Mouse (Mus musculus) forebrain, postnatal 0 days (tissue): Measurements from ENCODE around the gene Glmp. TPM values are rescaled to one million over a fixed set of nuclear protein-coding genes. Genes with fewer than 3 reads are reported as not detected.
A peak's percentile ranks its signal among the peaks of the same experiment; 100 is the strongest.
"Not testable (repeated sequence)": the region's sequence is repeated elsewhere in the genome, so short reads cannot be mapped to it uniquely, and the experiment has no call there.

Experiments used
- ATAC-seq: fragments of 200-750 bp; cut with Nextera tagmentation; 2 replicates; pipeline ENCODE4 v1.8.0; 2017; ENCODE audit warnings: mild to moderate bottlenecking, moderate library complexity
- DNase-seq: peaks from one replicate; pipeline ENCODE4 v3.0.0-alpha.2; 2015
- H3K27ac ChIP-seq: fragments of 300-500 bp; sonication (generic); 2 replicates; pipeline ENCODE4 v1.5.1; 2014; ENCODE audit warnings: low read depth, mild to moderate bottlenecking, antibody characterized with exemption, low read length, moderate library complexity, mixed read lengths
- H3K27me3 ChIP-seq: fragments of 300-500 bp; sonication (generic); 2 replicates; pipeline ENCODE4 v1.6.1; 2014; ENCODE audit warnings: mild to moderate bottlenecking, low read length, mixed read lengths; ENCODE audit not compliant: insufficient read depth
- H3K36me3 ChIP-seq: fragments of 300-500 bp; sonication (generic); 2 replicates; pipeline ENCODE4 v1.6.1; 2014; ENCODE audit warnings: mild to moderate bottlenecking, moderate library complexity; ENCODE audit not compliant: insufficient read depth
- H3K4me1 ChIP-seq: fragments of 300-500 bp; sonication (generic); 2 replicates; pipeline ENCODE4 v1.6.1; 2014; ENCODE audit warnings: antibody characterized with exemption; ENCODE audit not compliant: insufficient read depth
- H3K4me2 ChIP-seq: fragments of 300-500 bp; sonication (generic); 2 replicates; pipeline ENCODE4 v1.6.1; 2014; ENCODE audit warnings: low read depth, mild to moderate bottlenecking, moderate library complexity
- H3K4me3 ChIP-seq: fragments of 300-500 bp; sonication (generic); 2 replicates; pipeline ENCODE4 v1.5.1; 2014; ENCODE audit warnings: low read depth, low read length, mixed read lengths
- H3K9ac ChIP-seq: fragments of 300-500 bp; sonication (generic); 2 replicates; pipeline ENCODE4 v1.6.1; 2014; ENCODE audit warnings: mild to moderate bottlenecking
- H3K9me3 ChIP-seq: fragments of 300-500 bp; sonication (generic); 2 replicates; pipeline ENCODE4 v1.6.1; 2016; ENCODE audit warnings: low read length
- CTCF ChIP-seq: sonication (generic); IDR thresholded peaks from 2 replicates; pipeline ENCODE4 v1.5.1; 2016; ENCODE audit warnings: antibody characterized with exemption, control low read depth, low read depth
- WGBS: fragments of 180-500 bp; shearing (Covaris S2); extraction: QIAGEN DNeasy Blood & Tissue Kit; methylation state at CpG from one replicate; pipeline ENCODE4 v1.1.7; 2014; 5-methylcytosine and 5-hydroxymethylcytosine counted together
- polyA plus RNA-seq: library from polyadenylated mRNA; unstranded; fragments of >200 nt; fragmentation: Nextera tagmentation; extraction: Ambion mirVana; gene quantifications from 2 replicates; pipeline ENCODE4 v1.2.1, GENCODE M21; 2015
- total RNA-seq: library from RNA; depleted of rRNA; stranded (reverse); fragments of >200 nt; gene quantifications from 2 replicates; pipeline ENCODE4 v1.2.3, GENCODE M21; 2014

Glmp gene
- total and polyA plus RNA-seq, 2 experiments from 2014 or later: 44.8 to 125 TPM

DNA sequence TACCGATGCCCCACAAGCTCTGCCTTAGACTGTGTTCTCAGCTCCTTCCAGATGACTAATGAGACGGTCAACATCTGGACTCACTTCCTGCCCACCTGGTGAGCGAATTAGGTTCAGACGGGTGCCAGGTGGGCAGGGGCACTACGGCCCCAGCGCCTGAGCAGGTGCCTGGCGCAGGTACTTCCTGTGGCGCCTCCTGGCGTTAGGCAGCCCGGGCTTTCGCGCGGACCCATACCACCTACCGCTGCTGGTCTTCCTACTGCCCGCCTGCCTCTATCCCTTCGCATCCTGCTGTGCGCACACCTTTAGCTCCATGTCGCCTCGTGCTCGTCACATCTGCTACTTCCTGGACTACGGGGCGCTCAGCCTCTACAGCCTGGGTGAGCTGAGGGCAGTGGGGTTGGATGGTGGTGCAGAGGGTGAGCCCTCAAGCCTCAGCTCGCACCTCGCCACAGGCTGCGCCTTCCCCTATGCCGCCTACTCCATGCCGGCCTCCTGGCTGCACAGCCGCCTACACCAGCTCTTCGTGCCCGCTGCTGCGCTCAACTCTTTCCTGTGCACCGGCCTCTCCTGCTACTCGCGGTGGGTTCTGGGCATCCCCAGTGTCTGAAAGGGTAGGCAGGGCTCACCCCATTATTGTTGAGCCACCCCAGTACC, 41.0 kb downstream of the Glmp start:
- no peak for TF ChIP-seq CTCF
- Histone ChIP-seq H3K4me3 (no peak overlapping the region), H3K27me3 (no peaks in the 10 kb centered on the region), H3K36me3 (peaks cover 18% of the 10 kb centered on the region), H3K27ac (no peak overlapping the region), H3K9ac (no peak overlapping the region), H3K4me1 (no peaks in the 10 kb centered on the region), H3K4me2 (no peak overlapping the region), H3K9me3 (no peaks in the 10 kb centered on the region)
- no peak for ATAC-seq
- 45% methylated on average over 34 of the region's 34 CpGs for WGBS
- no peak for DNase-seq

DNA sequence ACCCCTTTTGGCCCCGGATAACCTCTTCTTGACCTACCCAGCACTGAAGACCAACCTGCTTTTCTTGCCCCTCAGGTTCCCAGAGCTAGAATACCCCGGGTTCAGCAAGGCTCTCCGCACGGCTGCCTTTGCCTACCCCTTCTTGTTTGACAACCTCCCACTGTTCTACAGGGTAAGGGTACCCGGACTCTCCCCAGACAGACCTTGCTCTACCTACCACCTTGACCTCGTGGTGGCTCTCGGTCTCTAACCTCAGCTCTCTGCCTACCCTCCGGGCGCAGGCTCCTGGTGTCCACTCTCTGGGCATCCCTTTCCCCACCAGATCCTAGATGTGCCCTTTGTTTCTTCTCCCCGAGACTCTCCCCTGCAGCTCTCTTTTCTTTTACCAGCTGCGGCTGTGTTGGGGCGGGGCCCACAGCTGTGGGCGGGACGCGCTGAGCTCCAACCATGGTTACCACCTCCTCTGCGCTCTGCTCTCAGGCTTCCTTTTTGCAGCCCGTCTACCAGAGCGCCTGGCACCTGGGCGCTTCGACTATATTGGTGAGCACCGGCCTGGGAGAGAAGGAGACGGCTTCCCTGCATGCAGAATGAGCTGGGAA, 42.1 kb downstream of the Glmp start:
- peak; percentile 56 for DNase-seq

DNA sequence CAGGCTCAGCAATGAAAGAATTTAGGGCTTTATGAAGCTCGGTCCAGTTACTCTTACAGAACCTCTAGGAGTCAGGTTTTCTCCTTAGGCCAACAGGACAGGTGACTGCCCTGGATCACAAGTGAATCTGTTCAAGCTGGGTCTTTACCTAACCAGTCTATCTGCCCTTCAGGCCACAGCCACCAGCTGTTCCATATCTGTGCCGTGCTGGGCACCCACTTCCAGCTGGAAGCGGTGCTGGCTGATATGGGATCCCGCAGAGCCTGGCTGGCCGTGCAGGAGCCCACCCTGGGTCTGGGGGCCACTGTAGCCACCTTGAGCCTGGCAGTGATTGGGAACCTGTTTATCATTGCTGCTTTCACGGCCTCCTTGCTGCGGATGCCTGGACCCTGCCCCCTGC, 42.7 kb downstream of the Glmp start:
- H3K9ac ChIP-seq, H3K27ac ChIP-seq, H3K4me1 ChIP-seq, H3K36me3 ChIP-seq, H3K27me3 ChIP-seq, H3K4me3 ChIP-seq, DNase-seq, ATAC-seq, H3K9me3 ChIP-seq: not testable (repeated sequence)
- 0 out of 2 replicates have a peak overlapping the region, but pooled peaks have one; percentile 30 for H3K4me2 ChIP-seq
- WGBS: 52% methylated on average over 3 of the region's 7 CpGs

More for the DNA sequence above, 42.1 kb downstream of the Glmp start:
- Histone ChIP-seq H3K4me2 (peak overlapping the region; percentile 30), H3K9ac (peak overlapping the region; percentile 35), H3K4me3 (0 out of 2 replicates have a peak overlapping the region, but pooled peaks have one; percentile 9)
- not testable (repeated sequence) for H3K9me3 ChIP-seq, H3K27ac ChIP-seq, H3K36me3 ChIP-seq, H3K27me3 ChIP-seq, H3K4me1 ChIP-seq
- ATAC-seq: peak; percentile 94
- 1% methylated on average over 17 of the region's 22 CpGs for WGBS

DNA sequence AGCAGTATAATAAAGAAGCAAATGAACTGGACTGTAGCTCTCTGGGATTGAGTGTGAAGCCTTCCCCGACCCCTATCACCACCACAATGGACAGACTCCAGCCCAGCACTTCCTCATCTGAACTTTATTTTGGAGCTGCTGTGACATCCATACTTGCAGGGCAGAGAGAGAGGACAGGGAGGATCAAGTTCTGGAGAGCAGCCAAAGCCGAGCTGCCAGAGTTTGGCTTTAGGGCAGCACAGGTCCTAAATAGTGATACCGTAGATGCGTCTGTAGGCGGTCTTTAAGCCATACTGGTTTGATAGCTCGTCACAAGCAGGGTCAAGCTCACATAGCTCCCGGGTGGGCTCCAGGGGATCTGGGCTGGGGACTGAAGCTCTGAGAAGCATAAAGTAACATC, 43.7 kb downstream of the Glmp start:
- not testable (repeated sequence) for H3K4me1 ChIP-seq, H3K27me3 ChIP-seq, DNase-seq, H3K9ac ChIP-seq, H3K4me2 ChIP-seq, H3K27ac ChIP-seq, H3K36me3 ChIP-seq, H3K9me3 ChIP-seq, ATAC-seq, H3K4me3 ChIP-seq
- 90% methylated on average over 7 of the region's 7 CpGs for WGBS

DNA sequence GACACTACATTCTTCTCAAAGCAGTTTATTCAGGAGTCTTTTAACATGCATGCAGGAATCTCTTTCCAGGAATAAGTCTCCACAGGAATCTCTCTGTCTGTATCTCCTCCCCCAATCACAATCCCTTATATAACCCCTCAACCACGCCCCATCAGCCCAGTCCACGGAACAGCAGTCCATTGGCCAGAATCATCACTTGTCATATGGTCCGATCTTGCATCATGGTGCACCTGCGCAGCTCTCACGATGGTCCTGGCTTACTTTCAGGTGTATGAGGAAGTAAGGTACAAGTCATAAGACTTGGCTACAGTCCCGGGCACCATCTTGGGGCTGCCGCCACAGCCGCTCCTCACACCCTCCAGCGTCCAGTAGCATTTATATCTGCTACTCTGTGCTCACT, 47.8 kb downstream of the Glmp start, which contains the start of gene Bglap3:
TSS of gene Bglap3 (minus strand) at position 101 of the 400 bp plus-strand sequence.
- H3K4me1 ChIP-seq, H3K9me3 ChIP-seq, H3K4me3 ChIP-seq, ATAC-seq, H3K27me3 ChIP-seq, H3K9ac ChIP-seq, H3K36me3 ChIP-seq, H3K4me2 ChIP-seq, H3K27ac ChIP-seq, DNase-seq: not testable (repeated sequence)
- WGBS: 95% methylated on average over 9 of the region's 9 CpGs

DNA sequence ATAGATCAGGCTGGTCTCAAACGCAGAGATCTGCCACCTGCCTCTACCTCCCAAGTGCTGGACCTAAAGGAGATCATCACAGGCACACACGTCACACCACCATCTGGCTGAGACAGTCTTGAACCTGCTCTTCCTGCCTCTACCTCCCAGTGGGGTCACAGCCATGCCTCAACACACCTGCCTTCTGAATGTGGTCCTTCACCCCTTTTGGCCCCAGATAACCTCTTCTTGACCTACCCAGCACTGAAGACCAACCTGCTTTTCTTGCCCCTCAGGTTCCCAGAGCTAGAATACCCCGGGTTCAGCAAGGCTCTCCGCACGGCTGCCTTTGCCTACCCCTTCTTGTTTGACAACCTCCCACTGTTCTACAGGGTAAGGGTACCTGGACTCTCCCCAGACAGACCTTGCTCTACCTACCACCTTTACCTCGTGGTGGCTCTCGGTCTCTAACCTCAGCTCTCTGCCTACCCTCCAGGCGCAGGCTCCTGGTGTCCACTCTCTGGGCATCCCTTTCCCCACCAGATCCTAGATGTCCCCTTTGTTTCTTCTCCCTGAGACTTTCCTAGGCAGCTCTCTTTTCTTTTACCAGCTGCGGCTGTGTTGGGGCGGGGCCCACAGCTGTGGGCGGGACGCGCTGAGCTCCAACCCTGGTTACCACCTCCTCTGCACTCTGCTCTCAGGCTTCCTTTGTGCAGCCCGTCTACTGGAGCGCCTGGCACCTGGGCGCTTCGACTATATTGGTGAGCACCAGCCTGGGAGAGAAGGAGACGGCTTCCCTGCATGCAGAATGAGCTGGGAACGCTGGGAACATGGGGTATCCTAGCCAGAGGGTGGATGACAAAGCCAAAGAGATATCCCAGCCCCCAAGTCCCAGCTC, 51.2 kb downstream of the Glmp start:
- Histone ChIP-seq H3K27ac (peak overlapping the region; percentile 72), H3K4me2 (0 out of 2 replicates have a peak overlapping the region, but pooled peaks have one; percentile 19)
- not testable (repeated sequence) for H3K27me3 ChIP-seq, H3K9ac ChIP-seq, H3K36me3 ChIP-seq, H3K4me1 ChIP-seq, H3K9me3 ChIP-seq, H3K4me3 ChIP-seq
- DNase-seq (peak; percentile 66), ATAC-seq (peak; percentile 98)
- WGBS: 14% methylated on average over 18 of the region's 19 CpGs

DNA sequence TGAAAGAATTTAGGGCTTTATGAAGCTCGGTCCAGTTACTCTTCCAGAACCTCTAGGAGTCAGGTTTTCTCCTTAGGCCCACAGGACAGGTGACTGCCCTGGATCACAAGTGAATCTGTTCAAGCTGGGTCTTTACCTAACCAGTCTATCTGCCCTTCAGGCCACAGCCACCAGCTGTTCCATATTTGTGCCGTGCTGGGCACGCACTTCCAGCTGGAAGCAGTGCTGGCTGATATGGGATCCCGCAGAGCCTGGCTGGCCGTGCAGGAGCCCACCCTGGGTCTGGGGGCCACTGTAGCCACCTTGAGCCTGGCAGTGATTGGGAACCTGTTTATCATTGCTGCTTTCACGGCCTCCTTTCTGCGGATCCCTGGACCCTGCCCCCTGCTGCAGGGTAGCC, 51.8 kb downstream of the Glmp start:
- WGBS: 24% methylated on average over 5 of the region's 7 CpGs
- not testable (repeated sequence) for H3K9ac ChIP-seq, H3K36me3 ChIP-seq, H3K4me3 ChIP-seq, H3K9me3 ChIP-seq, DNase-seq, H3K4me1 ChIP-seq, H3K27me3 ChIP-seq
- Histone ChIP-seq H3K27ac (peak overlapping the region; percentile 72; the same call in 1 of the 2 replicates), H3K4me2 (0 out of 2 replicates have a peak overlapping the region, but pooled peaks have one; percentile 19)
- ATAC-seq: peak; percentile 28

DNA sequence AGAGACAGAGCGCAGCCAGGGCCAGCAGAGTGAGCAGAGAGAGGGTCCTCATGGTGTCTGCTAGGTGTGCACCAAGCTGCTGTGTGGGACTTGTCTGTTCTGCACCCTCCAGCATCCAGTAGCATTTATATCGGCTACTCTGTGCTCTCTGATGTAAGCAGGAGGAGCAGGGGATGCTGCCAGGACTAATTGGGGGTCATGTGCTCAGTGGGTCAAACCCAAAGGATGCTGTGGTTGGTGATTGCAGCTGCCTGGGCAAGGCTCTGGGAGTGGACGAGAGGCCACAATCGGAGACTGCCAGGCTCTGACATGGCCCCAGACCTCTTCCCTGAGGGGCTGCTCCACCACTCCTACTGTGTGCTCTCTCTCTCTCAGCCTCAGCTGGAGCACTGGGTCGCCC, 53.8 kb downstream of the Glmp start, which contains the start of gene Bglap2:
TSS of gene Bglap2 (minus strand) at position 101 of the 400 bp plus-strand sequence.
- H3K4me1 ChIP-seq, H3K27me3 ChIP-seq, H3K9me3 ChIP-seq, H3K36me3 ChIP-seq, H3K27ac ChIP-seq, DNase-seq, H3K4me3 ChIP-seq, H3K4me2 ChIP-seq, H3K9ac ChIP-seq, ATAC-seq: not testable (repeated sequence)
- 76% methylated on average over 5 of the region's 5 CpGs for WGBS
